Mouse (Mus musculus): ENCODE measurements at regions not wholly inside any gene's neighbourhood (a gene's known extent, or its start where the extent isn't known, plus 50 kb on each side); places are given as distances from the start of the nearest gene placed in this dataset.

DNA sequence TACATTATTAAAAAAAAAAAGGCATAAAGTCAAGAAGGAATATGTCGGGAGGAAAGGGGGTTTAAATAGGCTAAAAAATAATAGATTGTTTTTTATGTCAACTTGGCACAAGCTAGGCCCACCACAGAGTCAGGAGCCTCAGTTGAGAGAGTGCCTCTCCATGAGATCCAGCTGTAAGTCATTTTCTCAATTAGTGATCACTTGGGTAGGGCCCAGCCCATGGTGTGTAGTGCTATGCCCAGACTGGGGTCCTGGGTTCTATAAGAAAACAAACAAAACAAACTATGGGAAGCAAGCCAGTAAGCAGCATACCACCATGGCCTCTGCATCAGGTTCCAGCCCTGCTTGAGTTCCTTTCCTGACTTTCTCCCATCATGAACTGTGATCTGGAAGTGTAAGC is 1283.0 kb upstream of the Lrrc6 start:
- DNase-seq (ENCODE audit: low spot score) = no peak
- no peaks in the 10 kb centered on the region for H3K36me3 ChIP-seq
- no peaks in the 10 kb centered on the region for H3K9me3 ChIP-seq
- no peaks in the 10 kb centered on the region for H3K4me1 ChIP-seq (replicated peaks)
- no peak overlapping the region for H3K27ac ChIP-seq
- WGBS = 78% methylated on average over 1 of the region's 1 CpGs
- no peak overlapping the region for H3K4me3 ChIP-seq
- H3K27me3 ChIP-seq (ENCODE audit: insufficient read depth, poor library complexity, severe bottlenecking) = no peaks in the 10 kb centered on the region

DNA sequence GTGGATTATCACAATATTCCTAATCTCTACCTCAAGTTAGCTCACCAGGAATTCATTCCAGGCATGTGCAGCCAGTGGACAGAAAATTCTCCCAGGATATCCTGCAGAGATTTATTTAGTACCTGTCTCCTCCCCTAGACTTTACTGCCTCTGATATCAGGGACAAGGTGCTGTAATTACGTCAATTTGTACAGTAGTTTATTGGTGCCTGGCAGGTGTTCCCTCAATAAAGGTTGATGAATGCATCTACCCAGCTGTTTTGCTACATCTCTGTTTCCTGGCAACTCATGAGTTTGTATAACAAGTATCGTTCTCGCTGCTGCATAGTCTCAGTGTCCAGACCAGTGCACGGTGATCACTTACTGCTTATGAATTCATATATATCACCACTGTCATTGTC is 1281.8 kb upstream of the Lrrc6 start:
- no peak for DNase-seq (ENCODE audit: low spot score)
- no peaks in the 10 kb centered on the region for H3K36me3 ChIP-seq
- no peaks in the 10 kb centered on the region for H3K27me3 ChIP-seq (ENCODE audit: insufficient read depth, poor library complexity, severe bottlenecking)
- no peaks in the 10 kb centered on the region for H3K4me1 ChIP-seq (replicated peaks)
- WGBS = 92% methylated on average over 4 of the region's 4 CpGs
- no peak overlapping the region for H3K27ac ChIP-seq
- no peaks in the 10 kb centered on the region for H3K9me3 ChIP-seq
- no peak overlapping the region for H3K4me3 ChIP-seq

DNA sequence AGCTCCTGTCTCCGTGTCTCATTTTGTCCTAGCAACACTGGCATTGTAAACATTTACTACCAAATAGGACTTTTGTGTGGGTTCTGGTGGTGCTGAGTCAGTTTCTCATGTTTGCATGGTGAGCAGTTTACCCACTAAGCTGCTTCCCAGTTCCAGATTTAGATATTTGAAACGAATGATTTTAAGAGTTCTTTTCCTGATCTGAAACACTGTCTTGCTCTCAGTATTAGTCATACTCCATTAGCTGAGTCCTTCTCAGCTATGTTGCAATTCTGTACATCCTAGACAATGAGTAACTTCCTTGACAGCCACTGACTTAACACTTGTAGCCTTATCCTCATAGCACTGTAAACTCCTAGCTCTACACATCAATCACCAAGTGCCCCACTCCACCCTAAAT is 1280.1 kb upstream of the Lrrc6 start:
- DNase-seq (ENCODE audit: low spot score) = no peak
- no peaks in the 10 kb centered on the region for H3K9me3 ChIP-seq
- H3K27ac ChIP-seq = no peak overlapping the region
- H3K36me3 ChIP-seq = no peaks in the 10 kb centered on the region
- no peaks in the 10 kb centered on the region for H3K4me1 ChIP-seq (replicated peaks)
- WGBS = 89% methylated on average over 2 of the region's 2 CpGs
- no peak overlapping the region for H3K4me3 ChIP-seq
- H3K27me3 ChIP-seq (ENCODE audit: insufficient read depth, poor library complexity, severe bottlenecking) = no peaks in the 10 kb centered on the region

DNA sequence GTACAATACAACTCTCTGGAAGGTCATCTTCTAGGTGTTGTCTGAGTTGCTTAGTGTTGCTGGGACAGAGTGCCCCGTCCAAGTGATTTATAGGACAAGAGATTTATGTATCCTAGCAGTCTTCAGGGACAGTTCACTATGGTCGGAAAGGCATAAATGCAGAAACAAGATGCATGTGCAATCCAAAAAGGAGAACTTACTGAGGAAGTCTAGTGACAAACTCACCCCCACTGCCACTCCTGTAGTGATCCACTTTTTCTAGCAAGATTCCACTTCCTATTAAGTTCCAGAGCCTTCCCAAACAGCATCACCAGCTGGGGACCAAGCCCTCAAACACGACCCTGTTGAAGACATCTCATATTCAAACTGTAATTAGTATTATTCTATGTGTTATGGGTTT is 1266.9 kb upstream of the Lrrc6 start:
- Histone ChIP-seq H3K27ac (no peak overlapping the region), H3K9me3 (no peaks in the 10 kb centered on the region), H3K36me3 (no peaks in the 10 kb centered on the region), H3K27me3 (ENCODE audit: insufficient read depth, poor library complexity, severe bottlenecking) (no peaks in the 10 kb centered on the region), H3K4me1 (replicated peaks) (no peaks in the 10 kb centered on the region), H3K4me3 (no peak overlapping the region)
- no peak for DNase-seq (ENCODE audit: low spot score)
- 81% methylated on average over 3 of the region's 3 CpGs for WGBS

DNA sequence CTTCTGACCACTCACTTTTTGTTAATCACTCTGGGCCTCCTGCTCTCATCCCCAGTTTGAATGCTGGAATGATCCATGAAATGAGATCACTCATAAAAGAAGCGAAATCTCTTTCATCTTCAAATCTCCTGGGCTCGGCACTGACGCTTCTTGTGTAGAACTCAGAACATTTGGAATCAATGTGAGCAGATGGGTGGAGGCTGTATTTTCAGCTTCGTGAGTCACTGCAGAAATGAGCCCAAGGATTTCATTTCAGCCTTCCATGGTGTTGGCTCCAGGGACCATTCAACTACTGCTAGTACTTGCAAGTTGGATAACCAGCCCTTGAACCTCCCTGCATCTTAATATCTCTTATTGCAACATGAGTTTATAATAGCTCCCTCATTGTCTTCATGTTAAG is 1258.5 kb upstream of the Lrrc6 start:
- WGBS = 79% methylated on average over 4 of the region's 4 CpGs

DNA sequence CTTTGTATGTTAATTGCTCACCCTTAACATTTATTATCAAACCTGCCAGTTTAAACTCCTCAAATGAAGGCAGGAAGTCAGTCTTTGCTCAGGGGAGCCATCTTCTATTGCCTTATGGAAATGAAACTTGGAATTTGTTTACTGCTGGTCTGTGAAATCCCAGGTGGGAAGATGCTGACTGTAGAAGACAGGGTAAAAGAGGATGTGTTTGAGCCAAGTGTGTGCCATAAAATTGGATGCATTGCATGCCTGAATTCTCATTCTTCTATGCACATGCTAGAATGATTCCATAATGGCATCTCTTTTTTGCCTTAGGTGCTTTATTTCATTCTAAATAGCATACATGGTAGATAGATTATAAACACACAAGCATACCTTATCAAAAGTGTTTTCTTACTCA is 1249.9 kb upstream of the Lrrc6 start:
- Histone ChIP-seq H3K4me3 (no peak overlapping the region), H3K27me3 (ENCODE audit: insufficient read depth, poor library complexity, severe bottlenecking) (no peaks in the 10 kb centered on the region), H3K4me1 (replicated peaks) (no peaks in the 10 kb centered on the region), H3K9me3 (no peaks in the 10 kb centered on the region), H3K36me3 (no peaks in the 10 kb centered on the region), H3K27ac (no peak overlapping the region)
- DNase-seq (ENCODE audit: low spot score) = no peak

More for the DNA sequence above, 1258.5 kb upstream of the Lrrc6 start:
- Histone ChIP-seq H3K27me3 (ENCODE audit: insufficient read depth, poor library complexity, severe bottlenecking) (no peaks in the 10 kb centered on the region), H3K27ac (no peak overlapping the region), H3K36me3 (no peaks in the 10 kb centered on the region), H3K4me3 (no peak overlapping the region), H3K9me3 (no peaks in the 10 kb centered on the region), H3K4me1 (replicated peaks) (no peaks in the 10 kb centered on the region)
- no peak for DNase-seq (ENCODE audit: low spot score)

DNA sequence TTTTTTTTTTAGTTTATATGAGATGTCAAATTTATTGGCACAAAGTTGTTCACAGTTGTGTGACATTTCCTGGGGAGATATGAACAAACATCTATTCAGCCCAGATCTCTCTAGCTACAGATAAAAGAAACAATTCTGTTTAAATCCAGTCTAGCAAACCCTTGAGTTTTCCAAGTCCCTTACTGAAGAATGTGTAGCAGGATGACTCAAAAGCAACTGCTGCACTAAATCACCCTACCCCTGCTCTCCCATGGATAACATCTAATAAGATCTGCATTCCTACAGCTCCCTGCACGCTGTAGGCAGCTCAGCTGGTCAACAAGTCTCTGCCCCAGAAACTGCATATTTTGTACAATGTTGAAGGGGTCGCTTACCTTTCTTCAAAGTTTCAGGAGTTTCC is 1242.6 kb upstream of the Lrrc6 start:
- no peak for DNase-seq (ENCODE audit: low spot score)
- Histone ChIP-seq H3K36me3 (no peaks in the 10 kb centered on the region), H3K4me1 (replicated peaks) (no peaks in the 10 kb centered on the region), H3K27me3 (ENCODE audit: insufficient read depth, poor library complexity, severe bottlenecking) (no peaks in the 10 kb centered on the region), H3K27ac (no peak overlapping the region), H3K4me3 (no peak overlapping the region), H3K9me3 (no peaks in the 10 kb centered on the region)
- 65% methylated on average over 2 of the region's 2 CpGs for WGBS

DNA sequence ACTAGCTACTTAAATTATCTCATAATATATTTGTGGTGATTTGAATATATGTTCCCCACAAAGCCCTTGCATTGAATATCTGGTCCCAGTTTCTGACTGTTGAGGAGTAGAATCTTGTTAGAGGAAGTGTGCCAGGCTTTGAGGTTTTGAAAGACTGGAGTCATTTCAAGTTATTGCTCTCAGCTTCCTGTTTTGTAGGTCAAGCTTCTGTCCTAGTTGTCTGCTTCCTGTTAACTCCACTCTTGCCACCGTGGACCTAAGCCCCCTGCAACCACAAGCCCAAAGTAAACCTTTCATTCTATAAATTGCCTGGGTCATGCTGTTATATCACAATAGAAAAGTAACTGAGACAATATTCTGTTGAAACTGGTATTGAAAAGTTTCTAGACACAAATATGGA is 1232.3 kb upstream of the Lrrc6 start:
- Histone ChIP-seq H3K36me3 (no peaks in the 10 kb centered on the region), H3K27me3 (ENCODE audit: insufficient read depth, poor library complexity, severe bottlenecking) (no peaks in the 10 kb centered on the region), H3K4me1 (replicated peaks) (no peaks in the 10 kb centered on the region), H3K27ac (no peak overlapping the region), H3K4me3 (no peak overlapping the region), H3K9me3 (no peaks in the 10 kb centered on the region)
- DNase-seq (ENCODE audit: low spot score) = no peak
- WGBS = 83% methylated on average over 1 of the region's 1 CpGs

DNA sequence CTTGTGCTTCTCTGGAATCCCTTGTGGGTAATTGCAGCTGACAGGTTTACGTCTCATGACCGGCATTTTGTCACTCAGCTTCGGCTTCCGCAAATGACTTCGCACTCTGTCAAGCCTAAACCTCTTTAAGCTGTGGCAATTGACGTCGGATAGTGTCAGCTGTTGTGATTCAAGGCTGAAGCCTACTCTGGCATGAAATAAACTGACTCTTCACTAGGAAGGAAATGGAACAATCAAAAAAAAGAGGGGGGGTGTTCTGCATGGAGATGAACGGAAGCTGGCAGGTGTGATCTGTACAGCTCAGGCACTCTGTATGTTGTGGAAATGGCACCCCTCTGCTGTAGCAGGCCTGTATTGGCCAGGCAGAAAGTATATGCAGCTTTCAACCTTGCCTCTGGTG is 1228.8 kb upstream of the Lrrc6 start:
- Histone ChIP-seq H3K9me3 (no peaks in the 10 kb centered on the region), H3K27me3 (ENCODE audit: insufficient read depth, poor library complexity, severe bottlenecking) (no peaks in the 10 kb centered on the region), H3K4me1 (replicated peaks) (no peaks in the 10 kb centered on the region), H3K36me3 (no peaks in the 10 kb centered on the region), H3K4me3 (no peak overlapping the region), H3K27ac (no peak overlapping the region)
- DNase-seq (ENCODE audit: low spot score) = no peak
- 93% methylated on average over 8 of the region's 8 CpGs for WGBS

DNA sequence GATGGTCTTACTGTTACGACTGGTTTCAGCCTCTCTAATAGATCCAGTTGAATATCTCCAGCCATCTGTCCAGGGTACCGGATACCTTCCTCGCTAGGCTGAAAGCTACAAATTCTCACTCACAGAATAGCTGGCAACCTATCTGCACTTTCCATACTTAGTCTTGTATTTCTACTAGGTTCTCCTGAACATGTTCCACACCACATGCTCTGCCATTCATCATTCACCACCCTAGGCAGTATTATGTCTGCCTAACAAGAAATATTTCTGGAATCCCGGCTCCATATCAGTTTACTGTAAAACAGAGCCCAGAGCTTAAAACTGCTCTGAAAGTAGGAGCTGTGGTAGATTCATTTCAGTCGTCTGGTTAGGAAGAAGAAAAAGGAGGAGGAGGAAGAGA is 1224.5 kb upstream of the Lrrc6 start:
- no peak for DNase-seq (ENCODE audit: low spot score)
- Histone ChIP-seq H3K9me3 (no peaks in the 10 kb centered on the region), H3K36me3 (no peaks in the 10 kb centered on the region), H3K27me3 (ENCODE audit: insufficient read depth, poor library complexity, severe bottlenecking) (no peaks in the 10 kb centered on the region), H3K27ac (no peak overlapping the region), H3K4me1 (replicated peaks) (no peaks in the 10 kb centered on the region), H3K4me3 (no peak overlapping the region)
- 82% methylated on average over 5 of the region's 5 CpGs for WGBS

DNA sequence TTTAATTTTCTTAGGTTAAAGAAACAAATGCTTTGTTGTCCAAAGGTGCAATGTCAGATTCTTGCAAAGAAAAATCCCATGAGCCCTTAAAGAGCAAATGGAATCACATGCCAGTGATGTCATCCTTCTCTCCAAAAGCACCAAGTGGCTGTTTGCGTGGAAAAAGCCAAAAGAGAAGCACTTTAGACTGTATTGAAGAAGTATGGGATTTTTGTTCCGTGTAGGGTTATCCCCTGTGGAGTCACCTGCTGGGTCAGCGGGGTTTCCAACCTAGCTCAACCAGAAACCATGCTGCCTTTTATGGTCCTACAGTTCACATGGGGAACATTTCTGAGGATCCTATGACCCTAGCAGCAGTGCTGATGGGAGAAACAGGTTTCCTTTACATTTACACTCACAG is 1213.5 kb upstream of the Lrrc6 start:
- no peak overlapping the region for H3K27ac ChIP-seq
- WGBS = 69% methylated on average over 3 of the region's 3 CpGs
- DNase-seq (ENCODE audit: low spot score) = no peak
- H3K4me3 ChIP-seq = no peak overlapping the region
- no peaks in the 10 kb centered on the region for H3K36me3 ChIP-seq
- no peaks in the 10 kb centered on the region for H3K4me1 ChIP-seq (replicated peaks)
- no peaks in the 10 kb centered on the region for H3K27me3 ChIP-seq (ENCODE audit: insufficient read depth, poor library complexity, severe bottlenecking)
- H3K9me3 ChIP-seq = no peaks in the 10 kb centered on the region

DNA sequence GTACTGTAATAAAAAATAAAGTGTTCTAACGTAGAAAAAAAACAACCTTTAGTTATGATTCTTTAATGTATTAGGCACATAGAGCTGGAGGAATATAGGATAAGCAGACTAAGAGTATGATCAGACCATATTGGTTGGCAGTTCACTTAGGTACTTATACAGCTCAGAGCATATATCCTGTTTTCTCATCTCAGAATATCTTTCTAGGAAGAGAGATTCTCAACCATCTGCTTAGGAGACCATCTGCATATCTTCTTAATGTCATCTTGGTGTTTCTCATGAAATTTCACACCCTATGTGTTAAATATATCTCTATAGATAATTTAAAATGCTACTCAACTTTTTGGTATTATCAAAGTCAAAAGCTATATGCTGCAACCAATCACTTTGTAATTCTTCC is 1185.4 kb upstream of the Lrrc6 start:
- no peak for DNase-seq (ENCODE audit: low spot score)
- no peak overlapping the region for H3K4me3 ChIP-seq
- WGBS = 68% methylated on average over 1 of the region's 1 CpGs
- no peaks in the 10 kb centered on the region for H3K27me3 ChIP-seq (ENCODE audit: insufficient read depth, poor library complexity, severe bottlenecking)
- H3K4me1 ChIP-seq (replicated peaks) = no peaks in the 10 kb centered on the region
- no peaks in the 10 kb centered on the region for H3K36me3 ChIP-seq
- no peaks in the 10 kb centered on the region for H3K9me3 ChIP-seq
- no peak overlapping the region for H3K27ac ChIP-seq

DNA sequence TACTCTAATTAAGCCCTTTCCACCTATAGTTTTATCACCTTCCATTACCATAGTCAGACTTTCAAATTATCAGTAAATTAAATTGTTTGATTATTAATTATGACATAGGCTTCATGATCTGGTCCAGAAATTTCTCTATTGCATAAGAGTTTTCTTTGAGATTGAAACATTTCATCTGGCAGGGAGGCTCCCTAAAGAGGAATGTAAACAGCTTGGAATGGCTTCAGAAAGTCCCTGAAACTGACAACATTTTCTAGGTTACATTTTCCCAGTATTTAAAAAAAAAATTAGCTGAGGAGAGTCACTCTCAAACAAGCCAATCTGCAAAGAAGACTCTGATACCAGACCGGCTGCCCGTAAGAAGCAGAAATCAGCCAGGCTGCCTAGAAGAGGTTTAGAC is 1172.6 kb upstream of the Lrrc6 start:
- 96% methylated on average over 2 of the region's 2 CpGs for WGBS
- no peaks in the 10 kb centered on the region for H3K4me1 ChIP-seq (replicated peaks)
- H3K9me3 ChIP-seq = no peaks in the 10 kb centered on the region
- no peaks in the 10 kb centered on the region for H3K36me3 ChIP-seq
- H3K27ac ChIP-seq = no peak overlapping the region
- no peak for DNase-seq (ENCODE audit: low spot score)
- no peak overlapping the region for H3K4me3 ChIP-seq
- no peaks in the 10 kb centered on the region for H3K27me3 ChIP-seq (ENCODE audit: insufficient read depth, poor library complexity, severe bottlenecking)

DNA sequence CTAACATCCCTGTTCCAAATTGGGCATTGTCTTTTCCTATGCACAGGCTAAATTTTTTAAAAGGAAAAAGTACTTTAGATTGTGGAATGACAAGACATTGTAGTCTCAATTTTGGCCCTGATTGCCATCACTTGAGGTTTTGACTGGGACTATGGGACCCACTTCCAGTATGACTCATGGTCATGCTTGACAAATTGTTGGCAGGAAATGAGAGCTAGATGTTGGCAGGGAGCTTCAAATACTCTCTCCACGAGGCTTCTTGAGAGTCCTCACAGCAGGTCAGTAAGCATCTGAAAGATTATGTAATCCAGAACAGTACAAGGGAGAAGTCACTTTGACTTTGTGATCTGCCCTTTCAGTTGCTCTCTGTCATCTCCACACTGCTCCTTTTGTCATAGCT is 1135.4 kb upstream of the Lrrc6 start:
- no peaks in the 10 kb centered on the region for H3K9me3 ChIP-seq
- no peak overlapping the region for H3K27ac ChIP-seq
- H3K4me1 ChIP-seq (replicated peaks) = no peaks in the 10 kb centered on the region
- no peaks in the 10 kb centered on the region for H3K27me3 ChIP-seq (ENCODE audit: insufficient read depth, poor library complexity, severe bottlenecking)
- H3K4me3 ChIP-seq = no peak overlapping the region
- WGBS = 44% methylated on average over 1 of the region's 1 CpGs
- no peaks in the 10 kb centered on the region for H3K36me3 ChIP-seq
- DNase-seq (ENCODE audit: low spot score) = no peak
